Mouse (Mus musculus) intestine, embryonic 15.5 days (tissue): ENCODE measurements at regions not wholly inside any gene's neighbourhood (a gene's known extent, or its start where the extent isn't known, plus 50 kb on each side); places are given as distances from the start of the nearest gene placed in this dataset.

Experiments used
- ATAC-seq: fragments of 200-750 bp; cut with Nextera tagmentation; 2 replicates; pipeline ENCODE4 v1.8.0; 2017; ENCODE audit warnings: moderate TSS enrichment, moderate library complexity
- H3K27ac ChIP-seq: fragments of 300-500 bp; sonication (generic); 2 replicates; pipeline ENCODE4 v1.5.1; 2015; ENCODE audit warnings: mild to moderate bottlenecking, inconsistent platforms
- H3K27me3 ChIP-seq: fragments of 300-500 bp; sonication (generic); replicated peaks from 2 replicates; pipeline ENCODE4 v1.6.1; 2015; ENCODE audit warnings: inconsistent platforms
- H3K36me3 ChIP-seq: fragments of 300-500 bp; sonication (generic); 2 replicates; pipeline ENCODE4 v1.6.1; 2015; ENCODE audit warnings: inconsistent platforms
- H3K4me1 ChIP-seq: fragments of 300-500 bp; sonication (generic); replicated peaks from 2 replicates; pipeline ENCODE4 v1.6.1; 2015; ENCODE audit warnings: inconsistent platforms
- H3K4me2 ChIP-seq: fragments of 300-500 bp; sonication (generic); replicated peaks from 2 replicates; pipeline ENCODE4 v1.6.1; 2015; ENCODE audit warnings: mild to moderate bottlenecking, inconsistent platforms
- H3K4me3 ChIP-seq: fragments of 300-500 bp; sonication (generic); replicated peaks from 2 replicates; pipeline ENCODE4 v1.5.1; 2015; ENCODE audit warnings: inconsistent platforms
- H3K9ac ChIP-seq: fragments of 300-500 bp; sonication (generic); 2 replicates; pipeline ENCODE4 v1.6.1; 2015; ENCODE audit warnings: inconsistent platforms
- H3K9me3 ChIP-seq: fragments of 300-500 bp; sonication (generic); 2 replicates; pipeline ENCODE4 v1.6.1; 2016; ENCODE audit warnings: inconsistent platforms
- WGBS: fragments of 180-500 bp; shearing (Covaris S2); methylation state at CpG from one replicate; pipeline ENCODE4 v1.1.7; 2015; 5-methylcytosine and 5-hydroxymethylcytosine counted together

- Histone ChIP-seq H3K27ac (no peak overlapping the region), H3K36me3 (no peaks in the 10 kb centered on the region), H3K4me1 (no peaks in the 10 kb centered on the region), H3K4me3 (no peak overlapping the region), H3K9me3 (no peaks in the 10 kb centered on the region), H3K27me3 (no peaks in the 10 kb centered on the region), H3K4me2 (no peak overlapping the region), H3K9ac (no peak overlapping the region)
- ATAC-seq = no peak
- 41% methylated on average over 3 of the region's 3 CpGs for WGBS
Measured at GRCm38 (mm10) chrX:12409319-12409718, 178.3 kb upstream of the Atp6ap2 start.

GRCm38 (mm10) chrX:12425566-12425965 is 162.0 kb upstream of the Atp6ap2 start:
- Histone ChIP-seq H3K9me3 (no peaks in the 10 kb centered on the region), H3K27ac (no peak overlapping the region), H3K27me3 (no peaks in the 10 kb centered on the region), H3K4me3 (no peak overlapping the region), H3K4me1 (no peaks in the 10 kb centered on the region), H3K36me3 (no peaks in the 10 kb centered on the region), H3K9ac (no peak overlapping the region), H3K4me2 (no peak overlapping the region)
- no peak for ATAC-seq
- 73% methylated on average over 6 of the region's 6 CpGs for WGBS

GRCm38 (mm10) chrX:12426664-12427063 is 160.9 kb upstream of the Atp6ap2 start:
- no peak overlapping the region for H3K4me2 ChIP-seq
- no peaks in the 10 kb centered on the region for H3K36me3 ChIP-seq
- no peak for ATAC-seq
- H3K4me3 ChIP-seq = no peak overlapping the region
- H3K9ac ChIP-seq = no peak overlapping the region
- H3K27me3 ChIP-seq = no peaks in the 10 kb centered on the region
- H3K27ac ChIP-seq = no peak overlapping the region
- H3K4me1 ChIP-seq = no peaks in the 10 kb centered on the region
- H3K9me3 ChIP-seq = no peaks in the 10 kb centered on the region
- WGBS = 85% methylated on average over 4 of the region's 4 CpGs

- no peaks in the 10 kb centered on the region for H3K36me3 ChIP-seq
- no peak overlapping the region for H3K27ac ChIP-seq
- no peak overlapping the region for H3K4me2 ChIP-seq
- no peak overlapping the region for H3K4me3 ChIP-seq
- H3K27me3 ChIP-seq = no peaks in the 10 kb centered on the region
- H3K4me1 ChIP-seq = no peaks in the 10 kb centered on the region
- ATAC-seq = no peak
- H3K9me3 ChIP-seq = no peaks in the 10 kb centered on the region
- 82% methylated on average over 2 of the region's 2 CpGs for WGBS
- H3K9ac ChIP-seq = no peak overlapping the region
Measured at GRCm38 (mm10) chrX:12432289-12432688, 155.3 kb upstream of the Atp6ap2 start.

GRCm38 (mm10) chrX:12435656-12436055 is 151.9 kb upstream of the Atp6ap2 start:
- 77% methylated on average over 8 of the region's 8 CpGs for WGBS
- ATAC-seq = no peak
- H3K27ac ChIP-seq = no peak overlapping the region
- H3K27me3 ChIP-seq = no peaks in the 10 kb centered on the region
- no peaks in the 10 kb centered on the region for H3K36me3 ChIP-seq
- no peaks in the 10 kb centered on the region for H3K9me3 ChIP-seq
- no peak overlapping the region for H3K9ac ChIP-seq
- no peak overlapping the region for H3K4me2 ChIP-seq
- H3K4me3 ChIP-seq = no peak overlapping the region
- no peaks in the 10 kb centered on the region for H3K4me1 ChIP-seq

- Histone ChIP-seq H3K27me3 (no peaks in the 10 kb centered on the region), H3K9ac (no peak overlapping the region), H3K27ac (no peak overlapping the region), H3K9me3 (no peaks in the 10 kb centered on the region), H3K4me1 (no peaks in the 10 kb centered on the region), H3K4me2 (no peak overlapping the region), H3K36me3 (no peaks in the 10 kb centered on the region), H3K4me3 (no peak overlapping the region)
- WGBS = 48% methylated on average over 7 of the region's 7 CpGs
- no peak for ATAC-seq
Measured at GRCm38 (mm10) chrX:12436106-12436505, 151.5 kb upstream of the Atp6ap2 start.

GRCm38 (mm10) chrX:12439447-12439846 is 148.2 kb upstream of the Atp6ap2 start:
- Histone ChIP-seq H3K9me3 (no peaks in the 10 kb centered on the region), H3K36me3 (no peaks in the 10 kb centered on the region), H3K27me3 (no peaks in the 10 kb centered on the region), H3K4me2 (no peak overlapping the region), H3K27ac (no peak overlapping the region), H3K4me1 (no peaks in the 10 kb centered on the region), H3K4me3 (no peak overlapping the region), H3K9ac (no peak overlapping the region)
- 70% methylated on average over 12 of the region's 12 CpGs for WGBS
- ATAC-seq = no peak

- H3K4me2 ChIP-seq = no peak overlapping the region
- no peaks in the 10 kb centered on the region for H3K27me3 ChIP-seq
- H3K9ac ChIP-seq = no peak overlapping the region
- 68% methylated on average over 5 of the region's 5 CpGs for WGBS
- H3K4me1 ChIP-seq = no peaks in the 10 kb centered on the region
- H3K36me3 ChIP-seq = no peaks in the 10 kb centered on the region
- no peak overlapping the region for H3K4me3 ChIP-seq
- no peak overlapping the region for H3K27ac ChIP-seq
- H3K9me3 ChIP-seq = no peaks in the 10 kb centered on the region
- no peak for ATAC-seq
Measured at GRCm38 (mm10) chrX:12443794-12444193, 143.8 kb upstream of the Atp6ap2 start.

GRCm38 (mm10) chrX:12445093-12445492 is 142.5 kb upstream of the Atp6ap2 start:
- no peak overlapping the region for H3K4me2 ChIP-seq
- H3K36me3 ChIP-seq = no peaks in the 10 kb centered on the region
- no peak for ATAC-seq
- no peaks in the 10 kb centered on the region for H3K4me1 ChIP-seq
- H3K27ac ChIP-seq = no peak overlapping the region
- 94% methylated on average over 2 of the region's 2 CpGs for WGBS
- no peaks in the 10 kb centered on the region for H3K9me3 ChIP-seq
- H3K9ac ChIP-seq = no peak overlapping the region
- no peaks in the 10 kb centered on the region for H3K27me3 ChIP-seq
- H3K4me3 ChIP-seq = no peak overlapping the region

- Histone ChIP-seq H3K27me3 (no peaks in the 10 kb centered on the region), H3K9ac (no peak overlapping the region), H3K4me2 (no peak overlapping the region), H3K9me3 (no peaks in the 10 kb centered on the region), H3K4me1 (no peaks in the 10 kb centered on the region), H3K27ac (no peak overlapping the region), H3K36me3 (no peaks in the 10 kb centered on the region), H3K4me3 (no peak overlapping the region)
- ATAC-seq = no peak
Measured at GRCm38 (mm10) chrX:12447962-12448361, 139.6 kb upstream of the Atp6ap2 start.

- Histone ChIP-seq H3K9me3 (no peaks in the 10 kb centered on the region), H3K4me2 (no peak overlapping the region), H3K27ac (no peak overlapping the region), H3K9ac (no peak overlapping the region), H3K36me3 (no peaks in the 10 kb centered on the region), H3K27me3 (no peaks in the 10 kb centered on the region), H3K4me1 (no peaks in the 10 kb centered on the region), H3K4me3 (no peak overlapping the region)
- no peak for ATAC-seq
- 78% methylated on average over 3 of the region's 3 CpGs for WGBS
Measured at GRCm38 (mm10) chrX:12449688-12450087, 137.9 kb upstream of the Atp6ap2 start.

GRCm38 (mm10) chrX:12452979-12453769 is 134.4 kb upstream of the Atp6ap2 start:
- Histone ChIP-seq H3K9ac (no peak overlapping the region), H3K4me3 (no peak overlapping the region), H3K4me1 (no peaks in the 10 kb centered on the region), H3K36me3 (no peaks in the 10 kb centered on the region), H3K27me3 (no peaks in the 10 kb centered on the region), H3K4me2 (no peak overlapping the region), H3K9me3 (no peaks in the 10 kb centered on the region), H3K27ac (no peak overlapping the region)
- 81% methylated on average over 8 of the region's 8 CpGs for WGBS
- ATAC-seq = no peak

GRCm38 (mm10) chrX:12461657-12462056 is 125.9 kb upstream of the Atp6ap2 start:
- H3K4me1 ChIP-seq = no peaks in the 10 kb centered on the region
- no peak overlapping the region for H3K9ac ChIP-seq
- WGBS = 76% methylated on average over 2 of the region's 2 CpGs
- no peak overlapping the region for H3K4me2 ChIP-seq
- no peak overlapping the region for H3K27ac ChIP-seq
- H3K4me3 ChIP-seq = no peak overlapping the region
- no peak for ATAC-seq
- H3K9me3 ChIP-seq = no peaks in the 10 kb centered on the region
- H3K27me3 ChIP-seq = 0 out of 2 replicates have a peak, but pooled peaks cover 3% of the 10 kb centered on the region
- H3K36me3 ChIP-seq = no peaks in the 10 kb centered on the region
